Mouse (Mus musculus): ENCODE results near the gene Thsd4. TPM values are rescaled to one million over a fixed set of nuclear protein-coding genes. Genes with fewer than 3 reads are reported as not detected.

Thsd4 gene
- total RNA-seq, 2 experiments from 2014 or later: 17.0 to 17.5 TPM

- intact Hi-C loops (cut with DNase I): no loop called here
Measured at GRCm38 (mm10) chr9:60384751-60385150, 137.1 kb downstream of the Thsd4 start.

GRCm38 (mm10) chr9:60382941-60383340 lies 138.9 kb downstream of the Thsd4 start:
- DNase-seq: no peak
- intact Hi-C loops (cut with DNase I): no loop called here

More at GRCm38 (mm10) chr9:60384751-60385150, 137.1 kb downstream of the Thsd4 start:
- no peak for DNase-seq

GRCm38 (mm10) chr9:60382526-60382925 lies 139.3 kb downstream of the Thsd4 start:
- no peak for DNase-seq
- intact Hi-C loops (cut with DNase I): no loop called here

- DNase-seq: no peak
- intact Hi-C loops (cut with DNase I): no loop called here
Measured at GRCm38 (mm10) chr9:60381010-60381409, 140.8 kb downstream of the Thsd4 start.

GRCm38 (mm10) chr9:60380550-60380949 lies 141.3 kb downstream of the Thsd4 start:
- no peak for DNase-seq
- intact Hi-C loops (cut with DNase I): no loop called here

- intact Hi-C loops (cut with DNase I): no loop called here
Measured at GRCm38 (mm10) chr9:60378235-60378634, 143.6 kb downstream of the Thsd4 start.

GRCm38 (mm10) chr9:60373161-60373737 lies 148.6 kb downstream of the Thsd4 start:
- no peak for DNase-seq
- intact Hi-C loops (cut with DNase I): no loop called here

More at GRCm38 (mm10) chr9:60378235-60378634, 143.6 kb downstream of the Thsd4 start:
- no peak for DNase-seq

GRCm38 (mm10) chr9:60368516-60368915 lies 153.3 kb downstream of the Thsd4 start:
- intact Hi-C loops (cut with DNase I): no loop called here
- DNase-seq: no peak

- no peak for DNase-seq
- intact Hi-C loops (cut with DNase I): no loop called here
Measured at GRCm38 (mm10) chr9:60367617-60368305, 154.1 kb downstream of the Thsd4 start.

- DNase-seq: no peak
- intact Hi-C loops (cut with DNase I): no loop called here
Measured at GRCm38 (mm10) chr9:60364166-60364781, 157.6 kb downstream of the Thsd4 start.

GRCm38 (mm10) chr9:60352351-60352750 lies 169.5 kb downstream of the Thsd4 start:
- DNase-seq: no peak
- intact Hi-C loops (cut with DNase I): no loop called here

- DNase-seq: no peak
- intact Hi-C loops (cut with DNase I): no loop called here
Measured at GRCm38 (mm10) chr9:60351153-60351552, 170.7 kb downstream of the Thsd4 start.

GRCm38 (mm10) chr9:60336147-60336546 lies 185.7 kb downstream of the Thsd4 start:
- no peak for DNase-seq
- intact Hi-C loops (cut with DNase I): no loop called here

- intact Hi-C loops (cut with DNase I): no loop called here
- peak; percentile 75 for DNase-seq
Measured at GRCm38 (mm10) chr9:60335455-60335854, 186.4 kb downstream of the Thsd4 start.

GRCm38 (mm10) chr9:60329911-60330310 lies 191.9 kb downstream of the Thsd4 start:
- intact Hi-C loops (cut with DNase I): no loop called here
- DNase-seq: no peak

GRCm38 (mm10) chr9:60324716-60325115 lies 197.1 kb downstream of the Thsd4 start:
- intact Hi-C loops (cut with DNase I): no loop called here
- no peak for DNase-seq

- DNase-seq: no peak
- intact Hi-C loops (cut with DNase I): no loop called here
Measured at GRCm38 (mm10) chr9:60323435-60323834, 198.4 kb downstream of the Thsd4 start.

GRCm38 (mm10) chr9:60317291-60317690 lies 204.6 kb downstream of the Thsd4 start:
- DNase-seq: peak; percentile 39 to 57
- intact Hi-C loops (cut with DNase I): no loop called here

GRCm38 (mm10) chr9:60316510-60316909 lies 205.3 kb downstream of the Thsd4 start:
- DNase-seq: peak; percentile 64 to 67
- intact Hi-C loops (cut with DNase I): no loop called here

- DNase-seq: no peak
- intact Hi-C loops (cut with DNase I): no loop called here
Measured at GRCm38 (mm10) chr9:60315533-60315932, 206.3 kb downstream of the Thsd4 start.

GRCm38 (mm10) chr9:60313661-60314060 lies 208.2 kb downstream of the Thsd4 start:
- no peak for DNase-seq
- intact Hi-C loops (cut with DNase I): no loop called here

GRCm38 (mm10) chr9:60312670-60313069 lies 209.2 kb downstream of the Thsd4 start:
- no peak for DNase-seq
- intact Hi-C loops (cut with DNase I): no loop called here

All from heart, postnatal 10 days (tissue).